Mouse (Mus musculus) forebrain, postnatal 0 days (tissue): ENCODE data around the gene Zmat3. TPM values are rescaled to one million over a fixed set of nuclear protein-coding genes. Genes with fewer than 3 reads are reported as not detected.

Source experiments
- ATAC-seq: fragments of 200-750 bp; cut with Nextera tagmentation; 2 replicates; pipeline ENCODE4 v1.8.0; 2017; ENCODE audit warnings: mild to moderate bottlenecking, moderate library complexity
- DNase-seq: peaks from one replicate; pipeline ENCODE4 v3.0.0-alpha.2; 2015
- H3K27ac ChIP-seq: fragments of 300-500 bp; sonication (generic); 2 replicates; pipeline ENCODE4 v1.5.1; 2014; ENCODE audit warnings: low read depth, mild to moderate bottlenecking, antibody characterized with exemption, low read length, moderate library complexity, mixed read lengths
- H3K27me3 ChIP-seq: fragments of 300-500 bp; sonication (generic); 2 replicates; pipeline ENCODE4 v1.6.1; 2014; ENCODE audit warnings: mild to moderate bottlenecking, low read length, mixed read lengths; ENCODE audit not compliant: insufficient read depth
- H3K36me3 ChIP-seq: fragments of 300-500 bp; sonication (generic); 2 replicates; pipeline ENCODE4 v1.6.1; 2014; ENCODE audit warnings: mild to moderate bottlenecking, moderate library complexity; ENCODE audit not compliant: insufficient read depth
- H3K4me1 ChIP-seq: fragments of 300-500 bp; sonication (generic); 2 replicates; pipeline ENCODE4 v1.6.1; 2014; ENCODE audit warnings: antibody characterized with exemption; ENCODE audit not compliant: insufficient read depth
- H3K4me2 ChIP-seq: fragments of 300-500 bp; sonication (generic); 2 replicates; pipeline ENCODE4 v1.6.1; 2014; ENCODE audit warnings: low read depth, mild to moderate bottlenecking, moderate library complexity
- H3K4me3 ChIP-seq: fragments of 300-500 bp; sonication (generic); 2 replicates; pipeline ENCODE4 v1.5.1; 2014; ENCODE audit warnings: low read depth, low read length, mixed read lengths
- H3K9ac ChIP-seq: fragments of 300-500 bp; sonication (generic); 2 replicates; pipeline ENCODE4 v1.6.1; 2014; ENCODE audit warnings: mild to moderate bottlenecking
- H3K9me3 ChIP-seq: fragments of 300-500 bp; sonication (generic); 2 replicates; pipeline ENCODE4 v1.6.1; 2016; ENCODE audit warnings: low read length
- CTCF ChIP-seq: sonication (generic); IDR thresholded peaks from 2 replicates; pipeline ENCODE4 v1.5.1; 2016; ENCODE audit warnings: antibody characterized with exemption, control low read depth, low read depth
- WGBS: fragments of 180-500 bp; shearing (Covaris S2); extraction: QIAGEN DNeasy Blood & Tissue Kit; methylation state at CpG from one replicate; pipeline ENCODE4 v1.1.7; 2014; 5-methylcytosine and 5-hydroxymethylcytosine counted together
- polyA plus RNA-seq: library from polyadenylated mRNA; unstranded; fragments of >200 nt; fragmentation: Nextera tagmentation; extraction: Ambion mirVana; gene quantifications from 2 replicates; pipeline ENCODE4 v1.2.1, GENCODE M21; 2015
- total RNA-seq: library from RNA; depleted of rRNA; stranded (reverse); fragments of >200 nt; gene quantifications from 2 replicates; pipeline ENCODE4 v1.2.3, GENCODE M21; 2014

The Zmat3 gene
- total and polyA plus RNA-seq, 2 experiments from 2014 or later, result 4.9 to 13.9 TPM

- Histone ChIP-seq H3K27me3 (no peaks in the 10 kb centered on the region), H3K27ac (no peak overlapping the region), H3K4me2 (no peak overlapping the region), H3K9me3 (no peaks in the 10 kb centered on the region), H3K9ac (no peak overlapping the region), H3K4me1 (no peaks in the 10 kb centered on the region), H3K4me3 (no peak overlapping the region), H3K36me3 (peaks cover 16% of the 10 kb centered on the region)
- ATAC-seq (peak; percentile 79), DNase-seq (peak; percentile 66)
- no peak for TF ChIP-seq CTCF
- 46% methylated on average over 6 of the region's 6 CpGs for WGBS
Measured at GRCm38 (mm10) chr3:32347881-32348280, 17.9 kb downstream of the Zmat3 start.

- WGBS, result 84% methylated on average over 11 of the region's 11 CpGs
- Histone ChIP-seq H3K9ac (no peak overlapping the region), H3K4me1 (no peaks in the 10 kb centered on the region), H3K9me3 (no peaks in the 10 kb centered on the region), H3K36me3 (peaks cover 34% of the 10 kb centered on the region), H3K4me2 (no peak overlapping the region), H3K27me3 (no peaks in the 10 kb centered on the region), H3K4me3 (no peak overlapping the region), H3K27ac (no peak overlapping the region)
- DNase-seq, result no peak
- no peak for TF ChIP-seq CTCF
- no peak for ATAC-seq
Measured at GRCm38 (mm10) chr3:32345249-32345648, 20.6 kb downstream of the Zmat3 start.

GRCm38 (mm10) chr3:32344825-32345224, 21.0 kb downstream of the Zmat3 start:
- TF ChIP-seq CTCF, result peak; percentile 49
- H3K9me3 ChIP-seq, result no peaks in the 10 kb centered on the region
- H3K4me2 ChIP-seq, result no peak overlapping the region
- no peaks in the 10 kb centered on the region for H3K27me3 ChIP-seq
- ATAC-seq (no peak), DNase-seq (no peak)
- no peak overlapping the region for H3K4me3 ChIP-seq
- H3K36me3 ChIP-seq, result peaks cover 34% of the 10 kb centered on the region
- no peak overlapping the region for H3K9ac ChIP-seq
- no peak overlapping the region for H3K27ac ChIP-seq
- no peaks in the 10 kb centered on the region for H3K4me1 ChIP-seq
- 76% methylated on average over 5 of the region's 5 CpGs for WGBS

GRCm38 (mm10) chr3:32343371-32343770, 22.4 kb downstream of the Zmat3 start:
- Histone ChIP-seq H3K9ac (no peak overlapping the region), H3K4me2 (no peak overlapping the region), H3K36me3 (peaks cover 34% of the 10 kb centered on the region), H3K27me3 (no peaks in the 10 kb centered on the region), H3K4me1 (no peaks in the 10 kb centered on the region), H3K27ac (no peak overlapping the region), H3K9me3 (no peaks in the 10 kb centered on the region), H3K4me3 (no peak overlapping the region)
- TF ChIP-seq CTCF, result no peak
- peak; percentile 79 for ATAC-seq
- DNase-seq, result peak; percentile 20
- 75% methylated on average over 12 of the region's 12 CpGs for WGBS

- Histone ChIP-seq H3K27ac (no peak overlapping the region), H3K4me3 (no peak overlapping the region), H3K4me1 (no peaks in the 10 kb centered on the region), H3K36me3 (peaks cover 37% of the 10 kb centered on the region), H3K27me3 (no peaks in the 10 kb centered on the region), H3K9me3 (no peaks in the 10 kb centered on the region), H3K9ac (no peak overlapping the region), H3K4me2 (no peak overlapping the region)
- DNase-seq, result no peak
- no peak for ATAC-seq
- 96% methylated on average over 19 of the region's 19 CpGs for WGBS
- TF ChIP-seq CTCF, result no peak
Measured at GRCm38 (mm10) chr3:32341434-32341833, 24.4 kb downstream of the Zmat3 start.

GRCm38 (mm10) chr3:32338231-32338630, 27.6 kb downstream of the Zmat3 start:
- no peak for DNase-seq
- Histone ChIP-seq H3K4me2 (no peak overlapping the region), H3K4me1 (no peaks in the 10 kb centered on the region), H3K9ac (no peak overlapping the region), H3K9me3 (no peaks in the 10 kb centered on the region), H3K4me3 (no peak overlapping the region), H3K36me3 (peaks cover 28% of the 10 kb centered on the region), H3K27ac (no peak overlapping the region), H3K27me3 (no peaks in the 10 kb centered on the region)
- WGBS, result 84% methylated on average over 7 of the region's 7 CpGs
- TF ChIP-seq CTCF, result no peak
- no peak for ATAC-seq

GRCm38 (mm10) chr3:32337770-32338169, 28.0 kb downstream of the Zmat3 start:
- H3K27ac ChIP-seq, result no peak overlapping the region

GRCm38 (mm10) chr3:32334901-32335300, 30.9 kb downstream of the Zmat3 start:
- no peak overlapping the region for H3K9ac ChIP-seq
- no peak for ATAC-seq
- 78% methylated on average over 11 of the region's 11 CpGs for WGBS
- no peak overlapping the region for H3K4me3 ChIP-seq
- TF ChIP-seq CTCF, result no peak
- H3K4me2 ChIP-seq, result no peak overlapping the region
- H3K4me1 ChIP-seq, result no peaks in the 10 kb centered on the region
- no peaks in the 10 kb centered on the region for H3K27me3 ChIP-seq
- no peaks in the 10 kb centered on the region for H3K9me3 ChIP-seq
- H3K27ac ChIP-seq, result no peak overlapping the region
- no peak for DNase-seq
- peaks cover 3% of the 10 kb centered on the region for H3K36me3 ChIP-seq

More at GRCm38 (mm10) chr3:32337770-32338169, 28.0 kb downstream of the Zmat3 start:
- H3K9me3 ChIP-seq, result no peaks in the 10 kb centered on the region
- no peak overlapping the region for H3K9ac ChIP-seq
- no peak overlapping the region for H3K4me3 ChIP-seq
- no peaks in the 10 kb centered on the region for H3K4me1 ChIP-seq
- no peaks in the 10 kb centered on the region for H3K27me3 ChIP-seq
- ATAC-seq (no peak), DNase-seq (no peak)
- no peak overlapping the region for H3K4me2 ChIP-seq
- peaks cover 24% of the 10 kb centered on the region for H3K36me3 ChIP-seq
- WGBS, result 83% methylated on average over 7 of the region's 7 CpGs
- no peak for TF ChIP-seq CTCF
